Mouse (Mus musculus): ENCODE results near the gene Otud7a. TPM values are rescaled to one million over a fixed set of nuclear protein-coding genes. Genes with fewer than 3 reads are reported as not detected.

Otud7a gene
- polyA plus RNA-seq, 3 experiments from 2014 or later: not detected

DNA sequence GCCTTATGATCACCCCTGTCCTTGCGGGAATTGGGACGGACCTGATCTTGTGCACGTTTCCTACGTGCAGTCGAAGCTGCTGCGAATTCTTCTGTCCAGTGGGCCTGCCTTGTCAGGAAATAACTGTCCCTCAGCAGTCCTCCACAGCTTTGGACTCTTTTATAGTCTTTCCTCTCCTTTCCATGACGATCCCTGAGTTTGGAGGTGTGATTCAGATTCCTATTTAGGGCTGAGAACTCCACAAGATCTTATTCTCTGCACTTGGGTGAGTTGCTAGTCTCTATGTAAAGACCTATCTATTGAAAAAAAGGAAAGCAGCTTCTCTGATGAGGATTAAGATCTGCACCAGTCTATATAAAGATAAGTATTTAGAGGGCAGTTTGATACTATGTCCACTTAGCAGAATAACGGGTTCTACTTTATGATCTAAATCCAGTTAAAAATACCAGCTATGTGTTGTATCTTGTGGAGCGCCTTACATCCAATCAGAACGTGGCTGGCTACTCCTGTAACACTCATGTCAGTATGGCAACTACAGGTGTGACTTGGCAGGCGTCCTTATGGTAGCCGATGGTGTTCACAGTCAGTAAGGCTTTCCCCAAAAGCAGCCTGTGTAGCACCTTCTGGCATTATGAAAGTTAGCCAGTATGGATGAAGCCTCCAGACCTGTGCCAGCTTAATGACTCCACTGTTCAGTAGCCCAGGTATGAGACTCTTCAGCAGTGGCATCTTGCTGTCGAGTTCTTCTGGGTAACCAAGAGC lies 274.8 kb downstream of the Otud7a start:
- no peak for ATAC-seq

DNA sequence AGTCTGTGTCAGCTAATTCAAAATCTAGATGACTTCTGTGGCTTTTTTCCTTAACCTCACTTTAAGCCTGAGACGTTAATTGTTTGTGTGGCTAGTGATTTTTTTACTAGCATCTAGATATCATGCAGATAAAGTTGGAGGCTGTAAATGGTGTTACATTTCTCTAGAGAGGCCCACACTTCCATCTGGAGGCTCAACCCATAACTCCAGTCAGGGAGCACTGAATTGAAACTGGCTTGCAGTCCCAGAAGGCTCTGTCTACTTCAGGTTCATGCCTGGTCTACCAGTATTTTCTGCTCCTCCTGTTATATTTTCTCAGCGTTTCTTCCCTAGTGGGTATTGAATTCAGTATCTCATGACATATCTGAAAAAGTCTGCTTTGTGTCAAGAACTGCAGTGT lies 276.1 kb downstream of the Otud7a start:
- ATAC-seq: no peak

DNA sequence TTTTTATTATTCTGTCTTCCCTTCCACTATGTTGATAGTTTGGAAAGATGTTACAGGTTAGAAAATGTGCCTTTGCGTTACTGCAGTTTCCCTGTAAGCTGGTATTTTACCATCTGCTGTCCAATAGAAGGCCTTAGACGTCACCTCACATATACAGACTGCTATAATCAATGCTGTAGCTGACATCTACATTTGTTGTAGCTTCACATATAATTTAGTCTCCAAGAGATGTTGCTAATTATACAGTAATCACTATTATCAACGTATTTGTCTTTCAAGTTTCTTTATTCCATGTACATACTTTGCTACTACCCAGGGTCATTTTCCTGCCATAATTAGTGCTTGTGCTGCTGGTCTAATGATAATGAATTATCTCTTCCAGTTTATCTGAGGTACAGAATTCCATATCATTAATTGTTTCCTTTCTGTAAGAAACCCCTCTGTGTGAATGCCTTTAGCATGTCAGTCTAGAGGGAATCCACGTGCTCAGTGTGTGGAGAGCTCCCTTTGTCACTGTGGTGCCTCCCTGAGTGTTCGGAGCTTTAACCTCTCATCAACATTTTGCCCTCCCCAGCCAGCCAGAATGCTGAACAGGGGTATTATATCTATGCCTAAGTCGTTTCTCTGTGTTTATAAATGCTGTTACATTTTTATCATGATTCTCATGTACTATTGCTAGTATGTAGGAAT lies 280.6 kb downstream of the Otud7a start:
- no peak for ATAC-seq

DNA sequence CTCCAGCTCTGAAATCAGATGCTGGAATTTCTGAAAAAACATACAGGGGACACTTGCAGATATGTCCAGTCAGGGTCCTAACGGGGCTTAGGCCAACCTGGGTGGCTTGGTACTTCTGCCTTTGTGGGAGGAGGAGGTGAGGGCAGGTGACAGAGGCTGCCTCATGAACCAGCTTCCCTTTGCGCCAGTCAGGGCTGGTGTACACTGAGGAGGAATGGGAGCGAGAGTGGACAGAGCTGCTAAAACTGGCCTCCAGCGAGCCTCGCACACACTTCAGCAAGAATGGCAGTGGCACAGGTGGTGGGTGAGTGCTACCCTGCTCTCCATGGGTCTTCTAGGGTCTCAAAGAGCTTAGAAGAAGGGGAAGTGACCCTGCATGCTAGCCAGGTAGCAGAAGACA lies 285.1 kb downstream of the Otud7a start:
- ATAC-seq: no peak

DNA sequence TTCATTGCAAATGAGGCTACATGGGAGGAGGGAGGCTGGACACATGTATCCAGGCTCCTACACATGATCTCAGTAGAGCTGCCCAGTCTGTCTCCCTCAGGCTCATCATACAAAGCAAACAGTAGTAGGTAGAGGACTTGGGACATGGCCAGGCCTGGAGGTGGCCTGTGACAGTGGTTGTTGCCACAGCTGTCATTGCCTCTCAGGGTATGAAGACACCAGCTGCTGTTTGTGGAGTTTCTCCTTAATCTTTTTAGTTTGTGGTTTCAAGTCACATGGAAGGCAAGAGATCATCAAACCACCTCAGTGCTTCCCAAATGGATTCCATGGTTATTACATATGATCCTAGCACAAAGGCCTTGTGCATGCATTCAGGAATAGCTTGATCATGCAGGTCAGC lies 285.5 kb downstream of the Otud7a start:
- ATAC-seq: no peak

DNA sequence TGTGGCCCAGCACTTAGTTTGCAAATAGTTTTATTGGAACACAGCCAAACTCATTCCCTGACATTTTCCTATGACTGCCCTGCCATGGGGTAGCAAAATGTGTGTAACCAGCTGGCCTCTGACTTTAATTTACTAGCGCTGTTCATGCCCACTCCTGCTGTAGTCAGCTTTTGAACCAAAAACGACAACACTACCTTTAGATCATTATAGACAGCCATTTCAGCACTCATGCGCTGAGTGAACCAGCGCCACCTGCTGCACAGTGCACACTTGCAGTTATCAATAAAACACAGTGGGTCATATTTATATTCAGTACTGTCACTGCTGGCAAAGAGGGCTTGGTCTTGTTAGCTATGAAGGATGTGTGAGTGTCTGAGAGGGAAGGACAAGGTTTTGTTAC lies 293.2 kb downstream of the Otud7a start:
- no peak for ATAC-seq

DNA sequence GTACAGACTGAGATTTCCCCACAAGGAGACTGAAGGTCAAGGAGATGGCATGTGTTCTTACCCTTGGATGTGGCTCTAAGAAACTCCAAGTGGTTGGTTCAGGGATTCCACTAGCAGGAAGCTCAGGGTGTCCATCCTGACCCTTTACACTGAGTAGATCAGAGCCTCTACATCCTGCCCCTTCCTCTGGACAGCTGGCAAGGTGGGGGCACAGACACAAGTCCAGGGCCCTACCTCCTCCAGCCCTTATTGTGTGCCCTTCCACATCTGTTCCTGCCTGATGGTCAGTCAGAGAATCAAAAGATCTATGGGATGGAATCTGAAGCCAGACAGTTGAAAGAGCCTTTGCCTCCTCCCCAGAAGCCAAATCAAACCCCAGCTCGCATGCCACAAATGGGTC lies 293.6 kb downstream of the Otud7a start:
- ATAC-seq: no peak

DNA sequence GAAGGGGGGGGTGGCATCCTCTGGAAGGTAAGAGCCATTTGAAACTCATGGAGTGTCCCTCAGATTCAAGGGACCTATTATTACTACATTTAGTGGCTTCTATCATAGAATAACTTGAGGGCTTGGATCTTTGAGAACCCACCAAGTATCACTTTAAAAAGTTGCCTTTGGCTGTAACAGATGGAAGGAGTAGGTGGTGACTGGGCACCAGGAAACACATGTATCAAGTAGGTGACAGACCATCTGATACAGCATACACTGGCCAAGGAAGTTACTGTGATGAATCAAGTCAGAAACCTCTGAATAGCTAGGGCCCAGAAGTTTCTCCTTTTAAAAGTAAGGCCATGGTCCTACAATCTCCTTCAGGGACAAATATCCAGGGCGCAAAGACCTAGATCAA lies 298.6 kb downstream of the Otud7a start:
- no peak for ATAC-seq

DNA sequence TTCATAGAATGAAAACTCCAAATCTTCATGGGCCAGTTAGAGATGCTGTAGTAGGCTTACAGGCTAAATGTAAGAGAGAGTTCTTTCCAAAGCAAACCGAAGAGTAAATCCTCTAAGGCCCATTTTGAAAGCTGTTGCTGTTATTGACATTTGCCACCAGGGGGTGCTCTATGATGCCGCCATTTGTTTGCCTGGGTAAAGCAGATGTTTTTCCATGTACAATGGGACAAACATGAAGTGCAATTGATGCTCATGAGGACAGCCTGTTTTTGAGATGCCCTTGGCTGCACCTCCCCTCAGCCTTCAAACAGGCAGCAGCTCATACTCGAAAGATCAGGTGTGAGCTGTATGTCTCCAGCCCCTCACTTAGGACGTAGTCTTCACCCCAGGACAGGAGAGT lies 307.5 kb downstream of the Otud7a start:
- no peak for ATAC-seq

DNA sequence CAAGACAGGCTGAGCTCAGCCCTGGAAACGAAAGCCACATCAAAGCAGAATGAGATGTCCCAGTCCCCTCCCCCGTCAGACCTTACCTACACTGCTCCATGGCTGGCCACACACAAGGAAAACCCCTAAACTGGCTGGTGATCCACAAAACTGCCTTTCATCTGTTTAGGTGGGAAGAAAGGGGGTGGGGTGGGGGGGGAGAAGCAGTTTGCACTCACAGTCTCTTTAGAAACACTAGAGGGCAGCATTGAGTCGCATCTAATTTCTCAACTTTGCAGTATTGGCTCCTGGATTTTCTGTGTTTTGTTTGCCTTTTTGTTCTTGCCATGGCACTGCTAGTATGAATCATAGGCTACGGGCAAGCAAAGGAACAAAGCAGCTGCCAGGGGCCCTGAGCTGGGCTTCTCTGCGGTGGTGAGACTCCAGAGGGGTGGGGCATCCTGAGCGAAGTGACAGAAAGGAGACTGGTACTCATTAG lies 308.8 kb downstream of the Otud7a start:
- peak; percentile 36 for ATAC-seq

DNA sequence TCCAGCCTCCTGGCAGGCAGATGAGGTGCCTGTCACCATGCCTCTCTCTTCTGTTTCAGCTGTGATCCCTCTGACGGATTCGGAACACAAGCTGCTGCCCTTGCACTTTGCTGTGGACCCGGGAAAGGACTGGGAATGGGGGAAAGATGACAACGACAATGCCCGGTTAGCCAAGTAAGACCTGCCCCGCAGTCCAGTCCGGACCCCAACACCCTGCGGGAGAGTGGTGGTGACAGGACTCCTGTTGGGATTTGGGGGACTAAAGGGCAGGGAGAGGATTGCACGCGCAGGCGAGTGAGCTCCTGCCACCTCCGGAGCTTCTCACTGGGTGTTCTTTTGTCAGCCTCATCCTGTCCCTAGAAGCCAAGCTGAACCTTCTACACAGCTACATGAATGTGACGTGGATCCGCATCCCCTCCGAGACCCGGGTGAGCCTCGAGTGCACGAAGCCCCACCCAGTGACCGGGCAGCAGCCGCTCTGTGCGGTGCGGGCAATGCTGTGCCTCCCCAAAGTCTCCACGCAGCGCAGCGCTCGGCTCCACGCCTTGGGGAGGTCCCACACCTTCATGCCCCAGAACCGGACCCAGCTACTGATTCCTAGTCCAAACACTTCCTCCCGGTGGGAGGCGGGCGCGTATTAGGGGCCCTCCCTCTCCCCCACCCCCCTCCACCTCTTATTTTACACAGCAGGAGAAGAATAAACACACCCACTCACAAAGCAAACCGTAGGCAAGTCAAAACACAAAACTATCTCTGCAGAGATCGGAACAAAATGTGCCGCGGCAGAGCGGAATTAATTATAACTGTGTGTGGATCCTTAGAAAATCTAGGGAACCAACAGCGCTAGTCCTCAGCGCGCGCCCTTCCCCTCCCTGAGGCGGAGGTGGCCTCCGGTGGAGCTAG lies 310.3 kb downstream of the Otud7a start:
- ATAC-seq: peak; percentile 15

DNA sequence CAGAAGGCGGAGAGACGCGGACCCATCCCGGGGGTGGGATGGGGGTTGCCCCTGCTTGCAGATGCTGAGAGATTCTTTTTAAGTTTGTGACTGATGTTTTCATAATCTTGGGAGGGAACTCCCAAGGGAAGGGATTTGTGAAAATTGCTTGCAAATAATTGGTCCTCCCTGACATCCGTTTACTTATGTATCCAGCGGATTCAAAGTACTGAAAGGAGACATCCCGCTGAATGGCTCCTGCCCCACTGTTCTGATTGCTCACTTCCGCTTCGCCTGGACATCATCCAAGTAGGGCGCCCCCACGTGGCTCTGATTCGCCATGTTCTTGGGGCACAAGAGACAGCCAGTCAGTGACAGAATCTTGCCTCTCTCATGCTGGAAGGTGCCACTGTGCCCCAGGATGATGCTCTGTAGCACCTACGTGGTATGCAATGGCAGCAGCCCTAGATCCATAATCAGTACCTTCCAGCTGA lies 311.0 kb downstream of the Otud7a start:
- peak; percentile 80 for ATAC-seq

DNA sequence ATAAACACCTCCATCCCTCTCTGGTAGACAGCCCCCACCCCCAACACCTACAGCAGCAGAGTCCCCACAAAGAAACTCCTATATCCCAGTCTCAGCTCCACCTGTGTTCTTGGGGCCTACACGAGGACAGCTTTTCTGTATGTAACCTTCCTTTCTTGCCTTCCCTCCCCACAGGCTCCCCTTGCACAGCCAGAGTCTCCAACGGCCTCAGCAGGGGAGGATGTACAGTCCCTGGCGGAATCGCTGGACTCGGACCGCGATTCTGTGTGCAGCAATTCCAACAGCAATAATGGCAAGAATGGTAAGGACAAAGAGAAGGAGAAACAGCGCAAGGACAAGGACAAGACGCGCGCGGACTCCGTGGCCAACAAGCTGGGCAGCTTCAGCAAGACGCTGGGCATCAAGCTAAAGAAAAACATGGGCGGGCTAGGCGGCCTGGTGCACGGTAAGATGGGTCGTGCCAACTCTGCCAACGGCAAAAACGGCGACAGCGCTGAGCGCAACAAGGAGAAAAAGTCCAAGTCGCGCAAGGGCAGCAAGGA lies 312.7 kb downstream of the Otud7a start:
- ATAC-seq: no peak

DNA sequence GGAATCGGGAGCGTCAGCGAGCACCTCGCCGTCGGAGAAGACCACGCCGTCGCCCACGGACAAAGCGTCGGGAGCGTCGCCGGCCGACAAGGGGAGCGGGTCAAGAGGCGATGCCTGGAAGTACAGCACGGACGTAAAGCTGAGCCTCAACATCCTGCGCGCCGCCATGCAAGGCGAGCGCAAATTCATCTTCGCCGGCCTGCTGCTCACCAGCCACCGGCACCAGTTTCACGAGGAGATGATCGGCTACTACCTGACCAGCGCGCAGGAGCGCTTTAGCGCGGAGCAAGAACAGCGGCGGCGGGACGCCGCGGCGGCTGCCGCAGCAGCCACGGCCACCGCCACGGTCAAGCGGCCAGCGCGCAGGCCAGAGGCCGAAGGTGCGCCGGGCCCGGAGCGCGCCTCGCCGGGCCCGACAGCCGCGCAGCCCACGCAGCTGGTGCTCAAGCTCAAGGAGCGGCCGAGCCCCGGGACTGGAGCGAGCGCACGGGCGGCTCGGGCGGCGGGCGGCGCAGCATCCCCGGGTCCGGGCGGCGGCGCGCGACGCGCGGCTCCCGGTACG lies 313.2 kb downstream of the Otud7a start:
- ATAC-seq: no peak

DNA sequence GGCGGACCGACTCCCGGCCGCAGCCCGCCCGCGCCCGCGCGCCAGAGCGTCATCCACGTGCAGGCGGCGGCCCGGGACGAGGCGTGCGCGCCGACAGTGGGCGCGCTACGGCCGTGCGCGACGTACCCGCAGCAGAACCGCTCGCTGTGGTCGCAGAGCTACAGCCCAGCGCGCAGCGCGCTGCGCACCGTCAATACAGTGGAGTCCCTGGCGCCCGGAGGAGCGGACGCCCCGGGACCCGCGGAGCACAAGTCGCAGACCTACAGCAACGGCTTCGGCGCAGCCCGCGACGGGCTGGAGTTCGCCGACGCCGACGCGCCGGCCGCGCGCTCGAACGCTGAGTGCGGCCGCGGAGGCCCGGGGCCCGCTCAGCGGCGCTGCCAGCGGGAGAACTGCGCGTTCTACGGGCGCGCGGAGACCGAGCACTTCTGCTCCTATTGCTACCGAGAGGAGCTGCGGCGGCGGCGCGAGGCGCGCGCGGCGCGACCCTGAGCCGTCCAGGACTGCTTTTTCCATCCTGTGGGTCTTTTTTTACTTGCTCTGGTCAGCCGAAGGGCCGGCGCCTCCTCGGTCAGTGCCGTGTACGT lies 313.8 kb downstream of the Otud7a start:
- ATAC-seq: no peak

DNA sequence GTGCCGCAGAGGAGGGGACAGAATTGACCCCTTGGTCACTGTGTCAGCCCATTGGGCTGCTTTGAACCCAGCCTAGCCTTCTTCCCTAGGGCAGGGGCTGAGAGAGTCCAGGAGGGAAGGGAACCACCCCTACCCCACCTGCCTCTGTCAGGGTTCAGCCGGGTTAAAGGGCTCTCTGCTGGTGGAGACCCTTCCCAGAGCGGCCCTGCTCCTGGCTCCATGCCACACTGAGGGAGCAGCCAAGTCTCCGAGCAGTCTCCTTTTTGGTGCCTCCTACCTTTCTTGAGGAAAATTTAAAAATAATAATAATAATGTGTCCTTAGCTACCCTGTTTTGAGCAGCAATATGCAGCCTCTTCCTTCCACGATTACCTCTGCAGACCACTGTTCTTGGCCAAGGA lies 315.1 kb downstream of the Otud7a start:
- no peak for ATAC-seq

DNA sequence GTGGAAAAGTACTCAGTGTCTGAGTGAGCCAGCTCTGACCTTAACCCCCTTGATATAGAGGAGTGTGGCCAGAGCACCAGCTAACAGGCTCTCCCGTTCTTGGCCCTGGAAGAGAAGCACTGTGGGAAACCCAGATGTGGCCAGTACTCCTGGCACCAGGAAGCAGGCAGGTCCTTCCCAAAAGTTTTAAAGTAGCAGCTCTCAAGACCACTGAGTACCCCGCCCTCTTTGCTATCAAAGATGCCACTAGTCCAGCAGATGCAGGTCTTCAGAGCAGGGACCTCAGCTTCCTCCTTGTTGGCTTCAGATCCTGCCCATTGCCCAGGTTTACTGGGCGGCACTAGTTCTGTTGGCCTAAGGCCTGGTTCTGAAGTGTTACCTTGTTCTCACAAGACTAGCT lies 318.0 kb downstream of the Otud7a start:
- ATAC-seq: no peak

DNA sequence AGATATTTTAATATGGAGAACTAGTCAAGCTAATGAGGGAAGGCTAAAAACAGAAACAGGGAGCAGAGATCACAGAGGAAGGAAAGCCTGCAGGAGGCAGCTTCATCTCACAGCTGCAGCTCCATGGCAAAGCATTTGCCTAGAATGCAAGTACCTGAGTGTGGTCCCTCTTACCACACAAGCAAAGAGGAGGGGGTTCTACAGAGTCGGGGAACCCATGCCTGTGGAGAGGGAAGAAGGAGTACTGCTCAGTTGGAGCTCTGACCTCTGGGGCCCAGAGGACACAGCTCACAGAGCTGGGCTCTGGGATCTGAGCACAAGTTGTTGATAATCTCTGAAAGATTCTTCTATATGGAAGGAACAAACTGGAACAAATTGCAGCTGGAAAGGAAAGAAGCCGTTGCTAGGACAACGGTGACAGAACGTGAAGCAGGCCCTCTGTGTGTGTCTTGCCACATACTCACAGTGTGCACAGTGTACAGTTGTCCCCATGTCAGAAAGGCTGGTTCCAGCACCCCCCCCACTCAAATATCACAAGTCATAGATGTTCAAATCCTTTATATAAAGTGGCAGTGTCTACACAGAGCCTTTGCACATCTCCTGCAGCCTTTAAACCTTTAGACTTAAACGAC lies 324.0 kb downstream of the Otud7a start:
- no peak for ATAC-seq

DNA sequence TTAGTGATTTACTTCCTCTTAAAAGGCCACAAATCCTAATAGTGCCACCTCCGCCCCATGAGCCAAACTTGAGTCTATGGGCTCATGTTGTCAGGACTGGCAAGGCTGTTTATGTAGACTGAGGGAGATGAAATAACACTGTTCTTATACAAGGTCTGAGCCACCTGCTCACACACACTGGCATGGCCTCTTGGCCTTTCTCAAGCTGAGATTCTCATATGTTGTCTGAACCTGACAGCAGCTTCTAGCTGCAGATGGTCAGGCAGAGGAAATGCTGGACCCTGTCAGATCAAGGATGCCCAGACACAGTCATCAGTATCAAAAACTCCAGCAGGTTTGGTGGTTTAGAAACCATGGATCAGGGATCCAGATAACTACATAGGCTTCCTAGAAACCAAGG lies 328.7 kb downstream of the Otud7a start:
- no peak for ATAC-seq

DNA sequence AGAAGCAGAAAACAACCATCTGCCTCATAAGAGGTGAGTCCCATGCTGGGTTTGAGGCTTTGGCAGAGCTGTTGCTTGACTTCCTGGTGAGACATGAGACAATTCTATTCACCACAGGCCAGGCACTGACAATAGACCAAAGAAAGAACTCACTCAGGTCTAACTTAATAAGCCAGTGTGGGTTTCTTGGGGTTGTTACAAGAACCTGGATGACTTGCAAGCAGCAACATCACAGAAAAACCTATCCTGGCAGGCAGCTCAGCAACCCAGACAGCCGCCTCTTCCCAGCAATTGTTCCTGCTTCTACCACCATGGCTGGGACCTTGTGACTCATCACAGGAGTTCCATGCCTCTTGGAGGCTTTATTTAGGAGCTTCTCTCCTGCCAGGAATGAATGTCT lies 329.7 kb downstream of the Otud7a start:
- no peak for ATAC-seq

DNA sequence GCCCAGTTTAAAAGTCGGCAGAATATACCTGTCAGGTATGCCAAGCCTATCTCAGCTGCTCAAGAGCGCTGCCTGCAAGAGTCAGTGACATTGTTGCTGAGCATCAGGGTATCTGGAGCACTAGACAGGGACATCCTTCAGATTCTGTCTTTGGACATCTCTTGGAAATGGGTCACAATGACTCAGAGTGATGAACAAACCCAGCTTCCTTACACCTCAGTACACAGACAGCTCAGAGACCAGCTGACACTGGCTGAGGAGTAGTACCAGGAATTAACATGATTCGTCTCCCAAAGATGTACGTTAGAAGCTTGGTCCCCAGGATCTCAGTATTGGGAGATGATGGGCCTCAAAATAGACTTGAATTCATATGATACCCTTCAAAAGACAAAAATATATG lies 332.8 kb downstream of the Otud7a start:
- no peak for ATAC-seq

DNA sequence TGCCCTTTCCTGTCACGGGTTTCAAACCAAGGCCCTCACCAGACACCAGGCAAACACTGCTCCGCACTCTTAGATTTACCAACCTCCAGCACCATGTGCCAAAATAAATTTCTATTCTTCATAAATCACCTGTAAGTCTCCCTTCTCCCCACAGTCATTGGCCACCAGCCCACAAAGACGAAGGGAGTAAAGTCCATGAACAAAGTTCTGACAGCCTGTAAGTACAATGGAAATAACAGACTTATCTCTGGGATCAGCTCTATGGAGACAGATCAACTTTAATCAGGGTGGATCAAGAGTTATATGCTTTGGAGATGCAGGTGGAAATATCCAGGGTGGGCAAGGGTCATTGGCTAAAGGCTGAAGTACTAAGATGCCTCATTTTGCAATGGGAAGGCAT lies 336.3 kb downstream of the Otud7a start:
- ATAC-seq: no peak
